Comparison of ENCODE assay signal across 8 mouse cellular contexts in the genomic region with DNA sequence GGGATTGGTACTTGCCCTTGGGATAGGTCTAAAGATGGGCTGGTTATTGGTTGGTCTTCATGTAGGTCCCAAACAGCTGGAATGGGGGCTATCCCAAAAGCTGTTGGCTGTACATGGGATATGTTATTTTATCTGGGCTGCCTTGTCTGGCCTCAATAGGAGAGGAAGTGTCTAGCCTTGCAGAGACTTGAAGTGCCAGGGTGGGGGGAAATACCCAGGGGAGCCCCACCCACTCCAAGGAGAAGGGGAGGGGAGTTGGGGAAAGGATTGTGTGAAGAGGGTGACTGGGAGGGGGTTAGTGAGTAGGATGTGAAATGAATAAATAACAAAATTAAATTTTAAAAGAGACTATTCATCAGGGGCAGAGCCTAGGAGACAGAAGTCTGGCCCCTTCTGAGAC.
DNase-seq lines count a peak whose midpoint lies in the region; TF ChIP-seq lines count a peak whose summit lies in the region.
"Not testable (repeated sequence)": the region's sequence is repeated elsewhere in the genome, so short reads cannot be mapped to it uniquely, and the experiment has no call there.

No protein-coding gene starts in this region.

- H3K4me1 ChIP-seq in thymus, adult 2 months (replicated peaks; ENCODE audit: control insufficient read depth, insufficient read depth, low read length): not testable (repeated sequence)

- H3K36me3 ChIP-seq in thymus, adult 2 months (ENCODE audit: control insufficient read depth, insufficient read depth, low read length): not testable (repeated sequence)

- not testable (repeated sequence) for H3K4me3 ChIP-seq in thymus, adult 2 months (ENCODE audit: control insufficient read depth, insufficient read depth, low read length)

- not testable (repeated sequence) for H3K27me3 ChIP-seq in thymus, adult 2 months (ENCODE audit: control insufficient read depth, insufficient read depth, low read length)

- DNase-seq in adrenal gland, adult (ENCODE audit: inconsistent age in 2 of 2, low spot score in 1 of 2): peak; percentile 16 to 55
- DNase-seq in gastrocnemius, postnatal 36 days: peak; percentile 7 to 31
- peak; percentile 31 for DNase-seq in heart, postnatal 25 days (ENCODE audit: low spot score)
- DNase-seq in lung, adult 18-20 months: peak; percentile 16 to 22
- DNase-seq in spleen, postnatal 14 days (ENCODE audit: low spot score in 2 of 2): peak; percentile 1 to 15
- DNase-seq in thymus, adult 2 months: peak; percentile 13
- peak; percentile 47 for DNase-seq in urinary bladder, adult 2 months (ENCODE audit: low spot score)
- peak; percentile 38 to 73 for DNase-seq in urinary bladder, postnatal 4 days (ENCODE audit: low spot score in 2 of 2)

- not testable (repeated sequence) for TF ChIP-seq CTCF in thymus, adult 2 months (IDR thresholded peaks at IDR 0.05; ENCODE audit: borderline replicate concordance, control insufficient read depth, extremely low read depth, insufficient read depth, low read length, poor library complexity)

- intact Hi-C loops in gastrocnemius, postnatal 36 days (cut with DNase I); heart, postnatal 25 days (cut with DNase I): not testable (repeated sequence)

- not testable (repeated sequence) for H3K27ac ChIP-seq in thymus, adult 2 months (ENCODE audit: control insufficient read depth, insufficient read depth, low read length)

- not testable (repeated sequence) for TF ChIP-seq POLR2A in thymus, adult 2 months (IDR thresholded peaks at IDR 0.05; ENCODE audit: control insufficient read depth, extremely low read depth, insufficient read depth, low read length, poor library complexity)
